Mouse (Mus musculus): Measurements from ENCODE around the gene Arhgap22. TPM values are rescaled to one million over a fixed set of nuclear protein-coding genes. Genes with fewer than 3 reads are reported as not detected.

Arhgap22 gene
- total and polyA plus RNA-seq, 3 experiments, result 1.3 to 3.0 (median 1.6) TPM

DNA sequence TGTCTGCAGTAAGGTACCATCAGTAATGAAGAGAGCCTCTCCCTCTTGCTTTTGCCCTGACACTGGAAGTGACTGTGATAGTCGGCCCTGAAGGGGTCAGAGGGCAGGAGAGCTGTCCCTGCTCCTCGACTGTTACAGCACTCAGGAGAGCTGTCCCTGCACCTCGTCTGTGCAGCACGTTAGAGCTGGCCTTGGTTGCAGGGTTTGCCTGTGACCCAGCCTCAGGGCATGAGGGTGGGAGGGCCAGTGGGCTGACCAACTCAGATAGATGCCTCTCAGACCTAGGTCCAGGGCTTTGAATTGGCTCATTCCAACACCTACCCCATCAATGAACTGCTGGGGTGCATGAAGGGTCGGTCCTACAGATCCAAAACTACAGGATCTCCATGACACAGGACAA is 5.5 kb upstream of the Arhgap22 start:
- no peak overlapping the region for H3K9ac ChIP-seq (ENCODE audit: low read depth, low read length)
- no peaks in the 10 kb centered on the region for H3K27me3 ChIP-seq (ENCODE audit: control insufficient read depth, insufficient read depth, low read length)
- H3K27ac ChIP-seq, result no peak overlapping the region
- no peak for DNase-seq
- H3K4me3 ChIP-seq, result no peak overlapping the region
- no peaks in the 10 kb centered on the region for H3K36me3 ChIP-seq (ENCODE audit: control insufficient read depth, insufficient read depth, low read length)
- intact Hi-C loops (cut with DNase I), result loop anchor here (10.0 kb wide), 1 partner anchor 624 kb away; no protein-coding TSS in a partner anchor
- 42% methylated on average over 5 of the region's 5 CpGs for WGBS
- no peak for TF ChIP-seq CTCF (IDR thresholded peaks at IDR 0.05)
- TF ChIP-seq EP300 (IDR thresholded peaks at IDR 0.05; ENCODE audit: insufficient read depth, low read depth, low read length), result no peak
- no peak for TF ChIP-seq POLR2A (IDR thresholded peaks at IDR 0.05; ENCODE audit: insufficient read depth, low read depth, low read length)
- H3K79me2 ChIP-seq (replicated peaks; ENCODE audit: control insufficient read depth, insufficient read depth, low read length), result no peaks in the 10 kb centered on the region
- no peaks in the 10 kb centered on the region for H3K4me1 ChIP-seq (ENCODE audit: control insufficient read depth, insufficient read depth, low read length)

- Histone ChIP-seq H3K9ac (ENCODE audit: low read depth, low read length) (no peak overlapping the region), H3K27me3 (ENCODE audit: control insufficient read depth, insufficient read depth, low read length) (no peaks in the 10 kb centered on the region), H3K36me3 (ENCODE audit: control insufficient read depth, insufficient read depth, low read length) (no peaks in the 10 kb centered on the region), H3K4me3 (no peak overlapping the region), H3K27ac (no peak overlapping the region), H3K79me2 (replicated peaks; ENCODE audit: control insufficient read depth, insufficient read depth, low read length) (no peaks in the 10 kb centered on the region), H3K4me1 (ENCODE audit: control insufficient read depth, insufficient read depth, low read length) (no peaks in the 10 kb centered on the region)
- no peak for TF ChIP-seq EP300 (IDR thresholded peaks at IDR 0.05; ENCODE audit: insufficient read depth, low read depth, low read length)
- no peak for TF ChIP-seq CTCF (IDR thresholded peaks at IDR 0.05)
- no peak for TF ChIP-seq POLR2A (IDR thresholded peaks at IDR 0.05; ENCODE audit: insufficient read depth, low read depth, low read length)
- 70% methylated on average over 8 of the region's 8 CpGs for WGBS
- DNase-seq, result no peak
- intact Hi-C loops (cut with DNase I), result loop anchor here (5.0 kb wide), 1 partner anchor 161 kb away; no protein-coding TSS in a partner anchor
Measured at GRCm38 (mm10) chr14:33210806-33211205, 3.0 kb upstream of the Arhgap22 start.

- intact Hi-C loops (cut with DNase I), result loop anchor here (5.0 kb wide), 1 partner anchor 160 kb away; no protein-coding TSS in a partner anchor
- no peak overlapping the region for H3K27ac ChIP-seq
- no peak for DNase-seq
- H3K9ac ChIP-seq (ENCODE audit: low read depth, low read length), result no peak overlapping the region
- WGBS, result 73% methylated on average over 5 of the region's 5 CpGs
- no peaks in the 10 kb centered on the region for H3K4me1 ChIP-seq (ENCODE audit: control insufficient read depth, insufficient read depth, low read length)
- H3K36me3 ChIP-seq (ENCODE audit: control insufficient read depth, insufficient read depth, low read length), result no peaks in the 10 kb centered on the region
- no peaks in the 10 kb centered on the region for H3K79me2 ChIP-seq (replicated peaks; ENCODE audit: control insufficient read depth, insufficient read depth, low read length)
- no peaks in the 10 kb centered on the region for H3K27me3 ChIP-seq (ENCODE audit: control insufficient read depth, insufficient read depth, low read length)
- TF ChIP-seq EP300 (IDR thresholded peaks at IDR 0.05; ENCODE audit: insufficient read depth, low read depth, low read length) (no peak), POLR2A (IDR thresholded peaks at IDR 0.05; ENCODE audit: insufficient read depth, low read depth, low read length) (no peak), CTCF (IDR thresholded peaks at IDR 0.05) (no peak)
- H3K4me3 ChIP-seq, result no peak overlapping the region
Measured at GRCm38 (mm10) chr14:33212271-33212957, 1.4 kb upstream of the Arhgap22 start.

DNA sequence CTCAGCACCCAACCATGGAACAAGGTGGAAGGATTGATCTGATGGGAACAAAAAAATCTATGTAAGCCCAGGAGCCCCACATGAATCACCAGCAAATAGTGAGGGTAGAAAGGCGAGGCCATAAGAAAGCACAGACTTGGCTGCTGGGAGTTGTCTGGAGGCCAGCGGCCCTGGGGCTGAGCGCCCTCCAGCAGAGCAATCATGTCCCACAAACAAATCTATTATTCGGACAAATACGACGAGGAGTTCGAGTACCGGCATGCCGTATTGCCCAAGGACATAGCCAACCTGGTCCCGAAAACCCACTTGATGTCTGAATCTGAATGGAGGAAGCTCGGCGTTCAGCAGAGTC is 892 bp upstream of the Arhgap22 start:
- H3K27me3 ChIP-seq (ENCODE audit: control insufficient read depth, insufficient read depth, low read length), result no peaks in the 10 kb centered on the region
- no peak for DNase-seq
- WGBS, result 86% methylated on average over 12 of the region's 12 CpGs
- no peak overlapping the region for H3K9ac ChIP-seq (ENCODE audit: low read depth, low read length)
- H3K4me3 ChIP-seq, result no peak overlapping the region
- H3K4me1 ChIP-seq (ENCODE audit: control insufficient read depth, insufficient read depth, low read length), result no peaks in the 10 kb centered on the region
- no peaks in the 10 kb centered on the region for H3K36me3 ChIP-seq (ENCODE audit: control insufficient read depth, insufficient read depth, low read length)
- no peak overlapping the region for H3K27ac ChIP-seq
- no peak for TF ChIP-seq POLR2A (IDR thresholded peaks at IDR 0.05; ENCODE audit: insufficient read depth, low read depth, low read length)
- no peak for TF ChIP-seq CTCF (IDR thresholded peaks at IDR 0.05)
- no peak for TF ChIP-seq EP300 (IDR thresholded peaks at IDR 0.05; ENCODE audit: insufficient read depth, low read depth, low read length)
- H3K79me2 ChIP-seq (replicated peaks; ENCODE audit: control insufficient read depth, insufficient read depth, low read length), result no peaks in the 10 kb centered on the region
- intact Hi-C loops (cut with DNase I), result loop anchor here (1.0 to 5.0 kb wide), 2 partner anchors 90 to 159 kb away; no protein-coding TSS in a partner anchor

- TF ChIP-seq POLR2A (IDR thresholded peaks at IDR 0.05; ENCODE audit: insufficient read depth, low read depth, low read length) (no peak), CTCF (IDR thresholded peaks at IDR 0.05) (no peak), EP300 (IDR thresholded peaks at IDR 0.05; ENCODE audit: insufficient read depth, low read depth, low read length) (no peak)
- no peaks in the 10 kb centered on the region for H3K79me2 ChIP-seq (replicated peaks; ENCODE audit: control insufficient read depth, insufficient read depth, low read length)
- intact Hi-C loops (cut with DNase I), result loop anchor here (5.0 kb wide), 1 partner anchor 158 kb away; no protein-coding TSS in a partner anchor
- H3K9ac ChIP-seq (ENCODE audit: low read depth, low read length), result no peak overlapping the region
- H3K4me1 ChIP-seq (ENCODE audit: control insufficient read depth, insufficient read depth, low read length), result no peaks in the 10 kb centered on the region
- 32% methylated on average over 4 of the region's 4 CpGs for WGBS
- no peaks in the 10 kb centered on the region for H3K27me3 ChIP-seq (ENCODE audit: control insufficient read depth, insufficient read depth, low read length)
- H3K36me3 ChIP-seq (ENCODE audit: control insufficient read depth, insufficient read depth, low read length), result no peaks in the 10 kb centered on the region
- no peak overlapping the region for H3K4me3 ChIP-seq
- H3K27ac ChIP-seq, result no peak overlapping the region
- no peak for DNase-seq
Measured at GRCm38 (mm10) chr14:33214767-33215128, 922 bp downstream of the Arhgap22 start.

GRCm38 (mm10) chr14:33215163-33215562 is 1.3 kb downstream of the Arhgap22 start:
- Histone ChIP-seq H3K36me3 (ENCODE audit: control insufficient read depth, insufficient read depth, low read length) (no peaks in the 10 kb centered on the region), H3K4me1 (ENCODE audit: control insufficient read depth, insufficient read depth, low read length) (no peaks in the 10 kb centered on the region), H3K9ac (ENCODE audit: low read depth, low read length) (no peak overlapping the region), H3K4me3 (no peak overlapping the region), H3K79me2 (replicated peaks; ENCODE audit: control insufficient read depth, insufficient read depth, low read length) (no peaks in the 10 kb centered on the region), H3K27me3 (ENCODE audit: control insufficient read depth, insufficient read depth, low read length) (no peaks in the 10 kb centered on the region), H3K27ac (no peak overlapping the region)
- 68% methylated on average over 1 of the region's 1 CpGs for WGBS
- intact Hi-C loops (cut with DNase I), result no loop called here
- DNase-seq, result no peak
- TF ChIP-seq POLR2A (IDR thresholded peaks at IDR 0.05; ENCODE audit: insufficient read depth, low read depth, low read length) (no peak), CTCF (IDR thresholded peaks at IDR 0.05) (no peak), EP300 (IDR thresholded peaks at IDR 0.05; ENCODE audit: insufficient read depth, low read depth, low read length) (no peak)

Data from heart, adult 2 months (tissue).